Mouse (Mus musculus): ENCODE data around the gene Furin. TPM values are rescaled to one million over a fixed set of nuclear protein-coding genes. Genes with fewer than 3 reads are reported as not detected.

Furin gene
- total RNA-seq, 2 experiments from 2014 or later, result 38.0 to 40.7 TPM

DNA sequence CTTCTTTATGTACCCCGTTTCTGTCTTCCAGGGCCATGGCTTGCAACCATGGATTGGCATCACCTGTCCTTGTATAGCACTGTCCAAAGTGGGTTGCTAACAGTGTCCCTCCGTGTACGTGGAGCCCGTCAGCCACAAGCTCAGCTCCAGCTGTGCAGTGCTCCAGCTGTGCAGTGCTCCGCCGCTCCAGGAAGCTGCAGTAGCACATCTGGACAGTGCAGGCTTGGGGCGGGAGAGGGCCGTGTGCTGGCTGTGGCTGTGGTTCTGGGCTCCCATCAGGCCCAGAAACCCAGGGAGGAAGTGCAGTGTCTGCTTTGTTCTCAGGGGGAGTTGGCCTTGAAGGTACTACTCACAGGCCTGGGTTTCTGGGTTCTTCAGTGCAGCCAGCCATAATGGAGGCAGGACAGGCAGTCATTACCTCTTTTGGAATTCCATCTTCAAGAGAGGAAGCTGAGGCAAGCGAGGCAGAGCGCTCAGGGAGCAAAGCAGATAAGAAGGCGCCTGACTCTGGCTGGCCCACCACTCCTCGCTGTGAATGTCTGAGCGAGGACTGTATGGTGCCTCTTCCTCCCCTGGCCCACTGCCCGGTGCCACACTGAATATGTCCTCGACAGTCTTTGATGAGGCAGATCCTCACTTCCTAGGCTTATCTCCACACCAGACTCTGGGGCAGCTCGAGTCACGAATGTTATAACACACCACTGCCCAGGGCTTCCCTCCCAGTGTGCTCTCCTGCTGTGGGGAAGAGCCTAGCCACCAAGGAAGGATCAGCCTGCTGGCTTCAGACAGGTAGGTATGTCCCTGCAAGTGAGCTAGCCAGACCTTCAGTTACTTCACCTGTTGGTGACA is 39.4 kb upstream of the Furin start:
- Histone ChIP-seq H3K27ac (no peak overlapping the region), H3K4me3 (no peak overlapping the region)
- no peak for TF ChIP-seq CTCF (IDR thresholded peaks at IDR 0.05)
- no peak for DNase-seq (ENCODE audit: extremely low spot score in 1 of 2, low spot score in 2 of 2)
- intact Hi-C loops (cut with DNase I), result no loop called here

DNA sequence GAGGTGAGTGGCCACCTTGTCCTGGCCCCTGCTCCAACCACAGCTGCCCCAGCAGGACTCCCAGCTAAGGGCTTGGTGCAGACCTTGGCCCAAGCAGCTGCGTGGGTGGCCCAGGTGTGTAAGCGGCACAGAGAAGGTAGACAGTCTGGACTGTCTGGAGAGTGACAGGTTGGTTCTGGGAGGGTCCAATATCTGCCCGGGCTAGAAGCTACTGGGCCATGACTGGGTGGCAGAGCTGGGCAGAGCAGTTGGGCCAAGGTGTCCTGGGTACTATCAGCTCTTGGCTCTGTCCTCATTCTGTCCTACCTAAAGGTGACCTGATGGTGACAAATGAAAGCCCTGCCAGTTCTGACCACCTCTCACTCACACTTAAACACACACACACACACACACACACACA is 37.9 kb upstream of the Furin start:
- intact Hi-C loops (cut with DNase I), result no loop called here
- Histone ChIP-seq H3K27ac (no peak overlapping the region), H3K4me3 (no peak overlapping the region)
- no peak for TF ChIP-seq CTCF (IDR thresholded peaks at IDR 0.05)
- no peak for DNase-seq (ENCODE audit: extremely low spot score in 1 of 2, low spot score in 2 of 2)

DNA sequence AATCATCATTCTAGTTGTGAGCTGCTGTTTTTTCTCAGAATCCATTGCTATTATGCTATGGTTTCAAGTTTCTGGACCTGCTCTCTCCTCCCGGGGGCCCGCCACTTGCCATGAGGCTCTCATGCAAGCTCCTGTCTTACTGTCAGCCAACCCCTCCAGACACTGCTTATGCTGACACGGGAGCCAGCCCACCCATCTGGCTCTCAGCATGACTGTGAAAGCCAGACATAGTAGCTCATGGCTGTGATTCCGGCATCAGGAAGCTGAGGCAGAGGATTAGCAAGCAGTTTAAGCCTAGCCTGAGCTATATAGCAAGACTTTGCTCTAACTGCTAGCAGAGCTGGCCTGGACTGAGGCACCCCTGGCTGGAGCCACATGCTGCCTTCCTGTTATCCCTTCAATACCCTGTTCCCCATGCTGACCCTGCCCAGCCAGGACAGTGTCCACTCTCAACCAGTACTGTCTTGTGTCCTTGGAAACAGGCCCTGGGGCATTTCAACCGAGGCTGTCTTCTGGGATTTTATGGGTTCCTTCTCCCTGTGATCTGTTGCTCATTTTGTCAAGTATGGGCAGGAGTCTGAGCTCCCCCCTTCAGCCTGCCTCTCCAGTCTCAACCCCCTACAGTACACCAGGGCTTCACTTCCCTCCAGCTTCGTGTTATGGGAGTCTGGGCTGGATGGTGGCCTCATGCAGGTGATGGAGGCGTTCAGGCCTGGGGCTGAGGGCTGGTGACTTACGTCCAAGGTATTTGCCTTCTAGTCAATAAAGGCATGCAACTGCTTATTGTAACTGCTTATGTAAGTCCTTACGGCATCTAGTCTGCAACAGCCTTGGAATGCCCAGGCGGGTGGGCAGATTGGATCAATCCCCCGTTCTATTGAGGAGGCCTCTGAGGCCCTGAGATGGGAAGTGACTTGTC is 37.0 kb upstream of the Furin start:
- DNase-seq (ENCODE audit: extremely low spot score in 1 of 2, low spot score in 2 of 2), result no peak
- TF ChIP-seq CTCF (IDR thresholded peaks at IDR 0.05), result no peak
- intact Hi-C loops (cut with DNase I), result no loop called here
- no peak overlapping the region for H3K27ac ChIP-seq
- H3K4me3 ChIP-seq, result no peak overlapping the region

DNA sequence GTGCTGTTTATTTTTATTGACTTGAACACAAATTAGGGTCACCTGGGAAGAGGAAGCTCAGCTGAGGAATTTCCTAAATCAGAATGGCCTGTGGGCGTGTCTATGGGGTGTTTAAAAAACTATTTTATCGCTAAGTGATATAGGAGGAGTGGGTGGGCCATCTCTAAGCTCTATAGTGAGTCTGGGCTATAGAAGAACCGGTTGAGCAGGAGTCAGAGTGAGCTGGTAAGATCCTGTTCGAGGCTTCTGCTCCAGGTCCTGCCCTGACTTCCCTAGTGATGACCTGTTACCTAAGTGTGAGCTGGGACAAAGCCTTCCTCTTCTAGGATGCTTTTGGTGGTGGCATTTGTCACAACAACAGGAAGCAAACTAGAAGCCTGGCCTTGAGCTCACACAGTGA is 35.4 kb upstream of the Furin start:
- no peak for DNase-seq (ENCODE audit: extremely low spot score in 1 of 2, low spot score in 2 of 2)
- TF ChIP-seq CTCF (IDR thresholded peaks at IDR 0.05), result no peak
- Histone ChIP-seq H3K27ac (no peak overlapping the region), H3K4me3 (no peak overlapping the region)
- intact Hi-C loops (cut with DNase I), result no loop called here

DNA sequence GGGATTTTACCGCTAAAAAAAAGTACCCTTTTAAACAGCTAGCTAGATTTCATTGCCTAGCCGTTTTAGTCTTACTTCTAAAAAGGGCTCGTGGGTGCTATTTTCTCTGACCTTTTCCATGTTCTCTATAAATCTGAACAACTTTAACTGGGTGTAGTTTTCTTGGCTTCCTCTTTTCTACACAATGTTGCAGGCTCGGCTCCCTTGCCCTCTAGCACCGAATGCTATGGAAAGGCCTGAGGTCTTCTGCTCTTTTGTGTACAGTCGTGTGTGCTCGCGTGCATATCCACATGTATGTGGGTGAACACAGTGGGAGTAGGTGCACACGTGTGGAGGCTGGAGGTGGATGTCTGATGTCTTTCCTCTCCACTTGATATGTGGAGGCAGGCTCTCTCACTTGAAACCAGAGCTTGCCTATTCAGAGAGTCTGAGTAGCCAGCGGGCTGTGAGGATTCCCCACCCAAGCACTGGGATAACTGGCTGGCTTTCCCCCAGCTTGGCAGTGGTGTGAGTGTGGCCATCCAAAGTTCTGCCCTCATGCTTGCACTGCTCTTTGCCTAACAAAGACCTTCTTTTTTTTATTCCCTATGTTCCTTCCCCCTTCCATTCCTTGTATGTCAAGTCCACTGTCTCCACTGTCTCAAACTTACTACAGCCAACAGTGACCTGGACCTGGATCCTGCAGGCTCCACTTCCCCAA is 34.7 kb upstream of the Furin start:
- H3K4me3 ChIP-seq, result no peak overlapping the region
- no peak for DNase-seq (ENCODE audit: extremely low spot score in 1 of 2, low spot score in 2 of 2)
- intact Hi-C loops (cut with DNase I), result no loop called here
- no peak for TF ChIP-seq CTCF (IDR thresholded peaks at IDR 0.05)
- H3K27ac ChIP-seq, result no peak overlapping the region

DNA sequence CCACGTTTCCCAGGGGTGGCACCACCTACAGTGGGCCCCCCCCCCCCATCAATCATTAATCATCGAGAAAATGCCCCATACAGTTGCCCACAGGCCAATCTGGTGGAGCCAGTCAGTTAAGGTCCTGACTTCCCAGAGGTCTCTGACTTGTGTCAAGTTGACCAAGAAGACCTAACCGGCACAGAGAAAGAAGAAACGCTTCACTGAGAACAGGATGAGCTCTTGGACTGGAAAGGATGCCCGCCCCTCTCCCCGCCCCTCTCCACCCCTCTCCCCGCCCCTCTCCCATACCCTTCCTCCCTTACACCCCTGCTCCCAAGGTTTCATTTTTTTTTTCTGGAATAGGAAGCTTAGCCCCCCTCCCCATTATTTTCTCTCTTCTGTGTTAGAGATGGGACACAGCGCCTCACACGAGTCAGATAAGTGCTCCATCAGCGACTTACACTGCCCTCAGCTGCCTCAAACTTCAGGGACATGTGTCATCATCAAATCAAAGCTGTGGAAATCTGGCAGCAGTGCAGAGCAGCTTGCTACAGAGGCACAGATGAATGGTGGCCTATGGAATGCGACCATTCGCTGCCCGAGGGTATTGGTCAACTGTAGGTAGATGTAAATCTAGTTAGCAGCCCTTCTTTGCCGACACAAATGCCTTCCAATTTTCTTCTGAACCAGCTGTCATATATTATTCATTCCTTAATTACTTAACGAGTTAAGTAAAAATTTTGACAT is 34.0 kb upstream of the Furin start:
- Histone ChIP-seq H3K27ac (no peak overlapping the region), H3K4me3 (no peak overlapping the region)
- no peak for DNase-seq (ENCODE audit: extremely low spot score in 1 of 2, low spot score in 2 of 2)
- TF ChIP-seq CTCF (IDR thresholded peaks at IDR 0.05), result no peak
- intact Hi-C loops (cut with DNase I), result no loop called here

DNA sequence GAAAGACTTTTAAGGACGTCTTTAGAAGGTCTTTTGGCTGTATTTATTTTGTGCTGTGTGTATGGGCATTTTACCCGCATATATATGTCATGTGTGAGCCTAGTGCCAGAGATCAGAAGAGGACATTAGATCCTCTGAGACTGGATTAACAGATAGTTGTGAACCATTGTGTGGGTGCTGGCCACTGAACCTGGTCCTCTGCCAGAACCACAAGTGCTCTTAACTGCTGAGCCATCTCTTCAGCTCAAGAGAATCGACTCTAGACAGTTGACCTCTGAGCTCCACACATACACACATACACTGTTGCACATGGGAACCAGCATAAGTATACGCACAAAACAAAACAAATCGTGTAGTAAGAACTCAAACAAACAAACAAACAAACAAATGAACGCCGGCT is 31.3 kb upstream of the Furin start:
- H3K4me3 ChIP-seq, result no peak overlapping the region
- intact Hi-C loops (cut with DNase I), result no loop called here
- no peak overlapping the region for H3K27ac ChIP-seq
- DNase-seq (ENCODE audit: extremely low spot score in 1 of 2, low spot score in 2 of 2), result no peak
- TF ChIP-seq CTCF (IDR thresholded peaks at IDR 0.05), result no peak

DNA sequence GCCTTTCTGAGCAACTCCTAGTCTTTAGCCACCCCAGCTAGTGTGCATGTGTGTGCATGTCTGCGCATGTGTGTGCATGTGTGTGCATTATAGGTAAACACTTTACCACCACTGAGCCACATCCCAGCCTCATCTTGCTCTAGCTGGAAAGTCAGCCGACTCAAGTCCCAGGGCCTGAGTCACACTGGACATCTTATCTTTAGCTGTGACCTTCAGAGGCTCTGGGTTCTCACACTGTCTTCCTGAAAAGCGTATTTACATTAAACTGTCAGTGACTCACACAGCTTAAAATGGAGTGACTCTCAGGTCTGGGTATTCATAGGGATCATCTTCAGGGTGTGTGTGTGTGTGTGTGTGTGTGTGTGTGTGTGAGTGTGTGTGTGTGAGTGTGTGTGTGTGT is 30.4 kb upstream of the Furin start:
- intact Hi-C loops (cut with DNase I), result no loop called here
- Histone ChIP-seq H3K4me3 (no peak overlapping the region), H3K27ac (no peak overlapping the region)
- DNase-seq (ENCODE audit: extremely low spot score in 1 of 2, low spot score in 2 of 2), result no peak
- no peak for TF ChIP-seq CTCF (IDR thresholded peaks at IDR 0.05)

DNA sequence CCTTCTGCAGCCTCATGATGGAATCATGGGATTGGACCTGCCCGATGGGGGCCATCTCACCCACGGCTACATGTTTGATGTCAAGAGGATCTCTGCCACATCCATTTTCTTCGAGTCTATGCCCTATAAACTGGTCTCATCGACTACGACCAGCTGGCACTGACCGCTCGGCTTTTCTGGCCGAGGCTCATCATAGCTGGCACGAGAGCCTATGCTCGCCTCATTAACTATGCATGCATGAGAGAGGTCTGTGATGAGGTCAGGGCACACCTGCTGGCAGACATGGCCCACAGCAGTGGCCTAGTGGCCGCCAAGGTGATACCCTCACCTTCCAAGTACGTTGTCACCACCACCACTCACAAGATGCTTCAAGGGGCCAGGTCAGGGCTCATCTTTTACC is 24.4 kb upstream of the Furin start:
- Histone ChIP-seq H3K27ac (no peak overlapping the region), H3K4me3 (no peak overlapping the region)
- no peak for TF ChIP-seq CTCF (IDR thresholded peaks at IDR 0.05)
- DNase-seq (ENCODE audit: extremely low spot score in 1 of 2, low spot score in 2 of 2), result no peak
- intact Hi-C loops (cut with DNase I), result no loop called here

DNA sequence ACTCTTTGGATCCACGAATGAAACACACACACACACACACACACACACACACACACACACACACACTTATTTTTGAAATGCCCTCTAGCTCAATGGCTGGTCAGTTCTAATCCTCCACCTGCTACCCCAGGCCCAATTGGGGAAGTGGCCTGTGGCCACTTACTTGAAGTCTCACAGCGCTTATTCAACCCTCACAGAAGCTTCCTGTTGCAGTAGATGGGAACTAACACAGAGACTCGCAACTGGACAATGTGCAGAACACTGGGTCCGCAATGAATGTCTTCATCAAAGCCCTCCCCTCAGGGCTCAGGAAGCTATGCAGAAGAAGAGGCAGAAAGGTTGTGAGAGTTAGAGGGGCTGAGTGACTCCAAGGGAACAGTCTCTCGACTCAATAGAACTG is 22.5 kb upstream of the Furin start:
- intact Hi-C loops (cut with DNase I), result no loop called here
- no peak for DNase-seq (ENCODE audit: extremely low spot score in 1 of 2, low spot score in 2 of 2)
- no peak overlapping the region for H3K27ac ChIP-seq
- no peak for TF ChIP-seq CTCF (IDR thresholded peaks at IDR 0.05)
- H3K4me3 ChIP-seq, result no peak overlapping the region

DNA sequence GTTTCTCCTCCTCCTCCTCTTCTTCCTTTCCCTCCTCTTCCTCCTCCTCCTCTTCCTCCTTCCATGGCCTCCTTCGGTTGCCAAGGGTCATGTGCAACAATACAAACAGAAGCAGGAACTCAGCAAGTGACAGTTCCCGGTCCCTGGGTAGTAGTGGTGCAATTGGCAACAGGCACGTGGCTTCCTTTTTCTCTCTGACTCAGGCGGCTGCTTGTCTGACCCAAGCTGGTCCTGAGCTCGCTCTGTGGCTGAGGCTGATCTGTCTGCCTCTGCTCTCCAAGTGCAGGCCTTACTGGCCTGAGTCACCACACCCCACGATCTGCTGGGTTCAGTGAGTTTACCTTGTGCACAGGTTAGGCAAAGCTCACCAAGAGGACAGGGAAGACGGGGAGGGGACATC is 21.1 kb upstream of the Furin start:
- TF ChIP-seq CTCF (IDR thresholded peaks at IDR 0.05), result no peak
- no peak for DNase-seq (ENCODE audit: extremely low spot score in 1 of 2, low spot score in 2 of 2)
- no peak overlapping the region for H3K4me3 ChIP-seq
- H3K27ac ChIP-seq, result no peak overlapping the region
- intact Hi-C loops (cut with DNase I), result no loop called here

Measured in left cerebral cortex, adult 2 months (tissue).